Mouse (Mus musculus) midbrain, embryonic 14.5 days (tissue): ENCODE results near the gene Klf16. TPM values are rescaled to one million over a fixed set of nuclear protein-coding genes. Genes with fewer than 3 reads are reported as not detected.
A peak's percentile ranks its signal among the peaks of the same experiment; 100 is the strongest.
"Not testable (repeated sequence)": the region's sequence is repeated elsewhere in the genome, so short reads cannot be mapped to it uniquely, and the experiment has no call there.

Source experiments
- ATAC-seq: fragments of 200-750 bp; cut with Nextera tagmentation; 2 replicates; pipeline ENCODE4 v1.8.0; 2017; ENCODE audit warnings: moderate number of reproducible peaks, moderate library complexity; ENCODE audit not compliant: low FRiP score, low TSS enrichment
- DNase-seq: peaks from one replicate; pipeline ENCODE4 v3.0.0-alpha.2; 2015
- H3K27ac ChIP-seq: fragments of 300-500 bp; sonication (generic); replicated peaks from 2 replicates; pipeline ENCODE4 v1.5.1; 2014; ENCODE audit warnings: mild to moderate bottlenecking, low read depth, low read length, moderate library complexity
- H3K27me3 ChIP-seq: fragments of 300-500 bp; sonication (generic); 2 replicates; pipeline ENCODE4 v1.6.1; 2014; ENCODE audit warnings: low read length, control low read depth, mixed read lengths; ENCODE audit not compliant: control insufficient read depth, insufficient read depth
- H3K36me3 ChIP-seq: fragments of 300-500 bp; sonication (generic); 2 replicates; pipeline ENCODE4 v1.6.1; 2014; ENCODE audit warnings: low read length, control low read depth; ENCODE audit not compliant: control insufficient read depth, insufficient read depth
- H3K4me1 ChIP-seq: fragments of 300-500 bp; sonication (generic); 2 replicates; pipeline ENCODE4 v1.6.1; 2014; ENCODE audit warnings: mild to moderate bottlenecking, antibody characterized with exemption, low read length, control low read depth; ENCODE audit not compliant: control insufficient read depth, insufficient read depth
- H3K4me2 ChIP-seq: fragments of 300-500 bp; sonication (generic); 2 replicates; pipeline ENCODE4 v1.6.1; 2014; ENCODE audit warnings: mild to moderate bottlenecking, low read length, moderate library complexity
- H3K4me3 ChIP-seq: fragments of 300-500 bp; sonication (generic); replicated peaks from 2 replicates; pipeline ENCODE4 v1.5.1; 2014; ENCODE audit warnings: low read depth, low read length
- H3K9ac ChIP-seq: fragments of 300-500 bp; sonication (generic); replicated peaks from 2 replicates; pipeline ENCODE4 v1.6.1; 2014; ENCODE audit warnings: mild to moderate bottlenecking, low read length, moderate library complexity
- H3K9me3 ChIP-seq: fragments of 300-500 bp; sonication (generic); 2 replicates; pipeline ENCODE4 v1.6.1; 2016; ENCODE audit warnings: low read length, control low read depth, mixed read lengths; ENCODE audit not compliant: control insufficient read depth
- WGBS: fragments of 180-500 bp; shearing (Covaris S2); extraction: QIAGEN DNeasy Blood & Tissue Kit; methylation state at CpG from one replicate; pipeline ENCODE4 v1.1.7; 2014; 5-methylcytosine and 5-hydroxymethylcytosine counted together
- polyA plus RNA-seq: library from polyadenylated mRNA; unstranded; fragments of >200 nt; fragmentation: Nextera tagmentation; extraction: Ambion mirVana; gene quantifications from 2 replicates; pipeline ENCODE4 v1.2.1, GENCODE M21; 2014

The Klf16 gene
- polyA plus RNA-seq, 1 experiment from 2014 or later: 5.0 TPM

DNA sequence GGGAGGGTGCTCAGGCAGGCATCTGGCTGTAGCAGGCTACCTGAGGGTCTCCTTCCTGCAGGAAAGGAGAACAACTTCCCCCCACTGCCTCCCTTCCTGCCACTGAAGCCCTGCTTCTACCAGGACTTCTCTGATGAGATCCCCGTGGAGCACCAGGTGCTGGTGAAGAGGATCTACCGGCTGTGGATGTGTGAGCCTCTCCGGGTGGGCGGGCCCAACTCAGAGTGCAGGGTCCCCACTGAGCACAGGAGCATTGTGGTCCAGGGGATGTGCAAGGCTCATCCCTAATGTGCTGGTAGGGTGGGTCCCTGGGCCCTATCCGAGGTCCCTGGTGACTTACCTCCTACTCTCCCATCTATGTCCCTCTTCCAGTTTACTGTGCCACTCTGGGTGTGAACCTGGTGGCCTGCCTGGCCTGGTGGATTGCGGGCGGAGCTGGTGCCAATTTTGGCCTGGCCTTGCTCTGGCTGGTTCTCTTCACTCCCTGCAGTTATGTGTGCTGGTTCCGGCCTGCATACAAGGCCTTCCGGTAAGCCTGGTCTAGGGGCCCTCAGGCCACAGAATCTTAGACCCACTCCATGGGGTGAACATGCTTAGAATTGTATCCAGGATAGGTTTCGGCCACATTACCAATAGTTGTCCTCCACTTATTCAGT, 32.3 kb upstream of the Klf16 start:
- Histone ChIP-seq H3K4me3 (no peak overlapping the region), H3K9me3 (no peaks in the 10 kb centered on the region), H3K27ac (no peak overlapping the region), H3K27me3 (no peaks in the 10 kb centered on the region), H3K9ac (no peak overlapping the region), H3K4me2 (no peak overlapping the region), H3K4me1 (no peaks in the 10 kb centered on the region; the same call in 1 of the 2 replicates), H3K36me3 (peaks cover 66% of the 10 kb centered on the region)
- WGBS: 90% methylated on average over 10 of the region's 10 CpGs
- no peak for ATAC-seq
- no peak for DNase-seq

DNA sequence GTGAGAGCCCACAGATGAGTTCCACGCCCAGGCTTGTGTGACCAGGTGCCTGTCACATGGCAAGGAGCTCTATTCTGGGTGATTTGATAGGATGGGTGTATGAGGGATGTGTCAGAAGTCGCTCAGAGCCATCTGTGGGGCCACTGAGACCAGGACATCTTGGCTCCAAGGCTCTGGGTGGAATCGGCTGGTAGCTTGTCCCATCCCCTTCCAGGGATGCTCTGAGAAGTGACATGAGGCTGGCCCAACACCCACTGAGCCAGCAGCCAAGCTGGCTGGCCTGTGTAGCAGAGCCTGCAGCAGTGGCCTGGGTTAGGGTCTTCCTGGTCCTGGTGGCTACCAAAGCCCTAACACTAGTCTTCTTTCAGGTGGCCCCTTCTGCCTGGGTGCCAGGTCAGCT, 31.3 kb upstream of the Klf16 start:
- peaks cover 58% of the 10 kb centered on the region for H3K36me3 ChIP-seq
- no peaks in the 10 kb centered on the region for H3K9me3 ChIP-seq
- DNase-seq (no peak), ATAC-seq (no peak)
- H3K27me3 ChIP-seq: no peaks in the 10 kb centered on the region
- H3K27ac ChIP-seq: no peak overlapping the region
- 91% methylated on average over 3 of the region's 3 CpGs for WGBS
- peaks cover 8% of the 10 kb centered on the region for H3K4me1 ChIP-seq
- H3K4me3 ChIP-seq: no peak overlapping the region
- no peak overlapping the region for H3K9ac ChIP-seq
- H3K4me2 ChIP-seq: no peak overlapping the region

DNA sequence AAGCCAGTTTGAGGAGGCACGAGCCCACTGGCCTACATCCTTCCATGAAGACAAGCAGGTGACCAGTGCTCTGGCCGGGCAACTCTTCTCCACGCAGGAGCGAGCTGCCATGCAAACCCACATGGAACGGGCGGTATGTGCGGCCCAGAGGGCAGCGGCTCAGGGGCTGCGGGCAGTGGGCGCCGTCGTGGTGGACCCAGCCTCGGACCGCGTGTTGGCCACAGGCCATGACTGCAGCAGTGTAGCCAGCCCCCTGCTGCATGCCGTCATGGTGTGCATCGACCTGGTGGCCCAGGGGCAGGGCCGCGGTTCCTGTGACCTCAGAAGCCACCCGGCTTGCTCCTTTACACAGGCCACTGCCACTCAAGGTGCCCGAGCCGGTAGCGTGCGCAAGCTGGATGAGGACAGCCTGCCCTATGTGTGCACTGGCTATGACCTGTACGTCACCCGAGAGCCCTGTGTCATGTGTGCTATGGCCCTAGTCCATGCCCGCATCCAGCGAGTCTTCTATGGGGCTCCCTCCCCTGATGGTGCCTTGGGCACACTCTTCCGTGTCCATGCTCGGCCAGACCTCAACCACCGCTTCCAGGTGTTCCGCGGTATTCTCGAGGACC, 29.7 kb upstream of the Klf16 start:
- Histone ChIP-seq H3K4me2 (no peak overlapping the region), H3K36me3 (peaks cover 50% of the 10 kb centered on the region), H3K4me1 (peaks cover 15% of the 10 kb centered on the region), H3K27ac (no peak overlapping the region), H3K27me3 (no peaks in the 10 kb centered on the region), H3K9me3 (no peaks in the 10 kb centered on the region), H3K9ac (no peak overlapping the region), H3K4me3 (no peak overlapping the region)
- 94% methylated on average over 34 of the region's 34 CpGs for WGBS
- no peak for DNase-seq
- ATAC-seq: no peak

DNA sequence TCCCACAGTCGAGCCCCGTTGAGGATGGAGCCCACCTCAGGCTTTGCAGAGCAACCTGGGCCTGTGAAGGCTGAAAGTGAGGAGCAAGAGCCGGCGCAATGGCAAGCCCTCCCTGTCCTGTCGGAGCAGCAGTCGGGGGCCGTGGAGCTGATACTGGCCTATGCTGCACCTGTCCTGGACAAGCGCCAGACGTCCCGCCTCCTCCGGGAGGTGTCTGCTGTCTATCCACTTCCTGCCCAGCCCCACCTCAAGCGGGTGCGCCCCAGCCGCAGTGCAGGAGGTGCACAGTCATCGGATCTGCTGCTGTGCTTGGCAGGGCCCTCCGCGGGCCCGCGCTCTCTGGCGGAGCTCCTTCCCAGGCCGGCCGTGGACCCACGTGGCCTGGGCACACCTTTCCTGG, 29.2 kb upstream of the Klf16 start:
- DNase-seq (no peak), ATAC-seq (no peak)
- H3K4me3 ChIP-seq: no peak overlapping the region
- no peaks in the 10 kb centered on the region for H3K9me3 ChIP-seq
- peaks cover 15% of the 10 kb centered on the region for H3K4me1 ChIP-seq
- no peak overlapping the region for H3K4me2 ChIP-seq
- H3K27ac ChIP-seq: no peak overlapping the region
- WGBS: 91% methylated on average over 23 of the region's 23 CpGs
- H3K27me3 ChIP-seq: no peaks in the 10 kb centered on the region
- H3K36me3 ChIP-seq: peaks cover 48% of the 10 kb centered on the region
- H3K9ac ChIP-seq: no peak overlapping the region

DNA sequence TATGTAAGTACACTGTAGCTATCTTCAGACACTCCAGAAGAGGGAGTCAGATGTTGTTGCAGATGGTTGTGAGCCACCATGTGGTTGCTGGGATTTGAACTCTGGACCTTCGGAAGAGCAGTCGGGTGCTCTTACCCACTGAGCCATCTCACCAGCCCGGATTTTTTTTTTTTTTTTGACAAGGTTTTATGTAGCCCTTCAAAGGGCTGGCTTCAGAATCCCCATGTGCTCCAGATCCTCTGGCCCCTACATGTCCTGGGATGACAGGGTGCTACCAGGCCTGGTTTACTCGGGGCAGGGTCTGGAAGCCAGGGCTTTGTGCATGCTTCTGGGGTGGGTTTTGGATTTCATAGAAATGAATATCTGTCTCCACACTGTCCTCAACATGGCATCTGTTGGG, 28.6 kb upstream of the Klf16 start, which contains the start of gene Gm49322:
Gene Gm49322 (plus strand): TSS at position 301 of the 400 bp plus-strand sequence.
- DNase-seq, H3K4me3 ChIP-seq, H3K4me2 ChIP-seq, H3K9me3 ChIP-seq, H3K9ac ChIP-seq, H3K27me3 ChIP-seq, ATAC-seq, H3K27ac ChIP-seq: not testable (repeated sequence)
- 58% methylated on average over 2 of the region's 4 CpGs for WGBS
- peaks cover 46% of the 10 kb centered on the region for H3K36me3 ChIP-seq
- peaks cover 15% of the 10 kb centered on the region for H3K4me1 ChIP-seq

DNA sequence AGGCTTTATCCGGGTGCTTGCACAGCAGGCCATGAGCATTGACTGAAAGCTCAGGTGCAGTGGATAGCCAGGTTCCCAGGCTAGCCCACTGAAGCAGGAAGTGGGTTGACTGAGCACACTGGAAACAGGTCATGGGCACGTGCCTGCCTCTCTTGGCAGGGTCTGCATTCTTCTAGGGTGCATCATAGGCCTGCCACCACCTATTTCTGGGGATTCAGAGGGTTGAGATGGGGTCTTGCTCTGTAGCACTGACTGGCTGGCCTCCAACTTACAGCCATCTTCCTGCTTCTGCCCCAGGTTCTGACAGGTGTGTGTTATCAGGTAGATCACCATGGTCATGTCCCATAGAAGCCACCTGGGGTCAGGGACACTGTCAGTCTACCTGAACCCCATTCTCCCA, 27.9 kb upstream of the Klf16 start:
- Histone ChIP-seq H3K36me3 (peaks cover 42% of the 10 kb centered on the region), H3K4me1 (peaks cover 15% of the 10 kb centered on the region), H3K9ac (no peak overlapping the region), H3K4me3 (no peak overlapping the region), H3K27ac (no peak overlapping the region), H3K27me3 (no peaks in the 10 kb centered on the region), H3K9me3 (no peaks in the 10 kb centered on the region), H3K4me2 (no peak overlapping the region)
- DNase-seq (no peak), ATAC-seq (no peak)
- 82% methylated on average over 2 of the region's 2 CpGs for WGBS

DNA sequence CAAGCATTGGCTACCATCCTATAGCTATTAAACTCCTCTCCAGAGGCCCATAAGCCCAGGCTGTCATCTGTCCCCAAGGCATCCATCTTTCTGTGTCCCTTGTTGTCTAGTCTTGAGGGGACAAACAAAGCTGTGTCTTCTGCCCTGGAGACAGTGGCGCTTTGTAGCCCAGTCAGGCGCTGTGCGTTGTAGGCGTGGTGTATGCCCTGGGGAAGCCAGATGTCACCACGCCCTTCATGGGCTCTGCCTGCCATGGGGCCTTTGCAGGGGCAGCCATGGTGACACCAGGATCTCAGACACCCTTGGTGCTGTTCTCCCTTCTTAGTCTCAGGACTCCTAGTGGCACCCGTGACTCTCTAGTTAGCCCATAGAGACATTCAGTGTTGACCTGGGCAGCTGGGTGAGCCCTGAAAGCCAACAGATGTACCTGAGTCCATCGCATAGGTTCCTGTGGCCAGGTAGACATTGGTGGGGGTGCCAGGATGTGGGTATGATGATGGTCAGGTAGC, 26.9 kb upstream of the Klf16 start:
- Histone ChIP-seq H3K27ac (no peak overlapping the region), H3K36me3 (peaks cover 33% of the 10 kb centered on the region), H3K9me3 (no peaks in the 10 kb centered on the region), H3K9ac (0 out of 2 replicates have a peak overlapping the region, but pooled peaks have one; percentile 12), H3K4me2 (peak overlapping the region; percentile 94), H3K27me3 (no peaks in the 10 kb centered on the region), H3K4me1 (peaks cover 15% of the 10 kb centered on the region), H3K4me3 (peak overlapping the region; percentile 68)
- 95% methylated on average over 7 of the region's 7 CpGs for WGBS
- ATAC-seq (no peak), DNase-seq (no peak)

DNA sequence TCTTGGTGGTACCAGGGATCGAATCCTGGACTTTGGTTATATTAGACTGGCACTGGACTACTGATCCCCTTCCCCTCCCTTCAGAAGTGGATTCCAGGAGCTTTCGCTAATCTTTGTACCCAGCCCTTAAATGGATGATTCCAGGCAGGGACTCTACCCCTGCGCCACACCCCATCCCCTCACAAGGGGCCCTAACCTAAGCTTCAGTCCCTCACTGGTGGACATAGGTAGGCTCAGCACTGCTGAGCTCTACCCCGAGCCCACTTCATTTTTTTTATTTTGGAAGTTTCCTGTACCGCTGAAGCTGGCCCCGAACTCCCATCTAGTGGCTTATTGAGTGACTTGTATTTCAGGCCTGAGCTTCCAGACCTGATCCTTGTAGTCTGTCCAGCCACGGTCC, 26.2 kb upstream of the Klf16 start:
- 36% methylated on average over 7 of the region's 7 CpGs for WGBS
- ATAC-seq: no peak
- peak overlapping the region; percentile 68 for H3K9ac ChIP-seq

More for the DNA sequence above, 26.2 kb upstream of the Klf16 start:
- Histone ChIP-seq H3K4me3 (peak overlapping the region; percentile 68), H3K27me3 (no peaks in the 10 kb centered on the region), H3K4me2 (peak overlapping the region; percentile 94), H3K27ac (peak overlapping the region; percentile 89), H3K36me3 (peaks cover 26% of the 10 kb centered on the region), H3K4me1 (peaks cover 15% of the 10 kb centered on the region), H3K9me3 (no peaks in the 10 kb centered on the region)
- no peak for DNase-seq
